Mouse (Mus musculus) right cerebral cortex, adult 18-20 months (tissue): Measurements from ENCODE around the gene Slc29a3.
"Not testable (repeated sequence)": the region's sequence is repeated elsewhere in the genome, so short reads cannot be mapped to it uniquely, and the experiment has no call there.

Experiments
- DNase-seq: peaks from one replicate; pipeline ENCODE4 v3.0.0; 2022; ENCODE audit warnings: mixed read lengths

Gene Slc29a3

DNA sequence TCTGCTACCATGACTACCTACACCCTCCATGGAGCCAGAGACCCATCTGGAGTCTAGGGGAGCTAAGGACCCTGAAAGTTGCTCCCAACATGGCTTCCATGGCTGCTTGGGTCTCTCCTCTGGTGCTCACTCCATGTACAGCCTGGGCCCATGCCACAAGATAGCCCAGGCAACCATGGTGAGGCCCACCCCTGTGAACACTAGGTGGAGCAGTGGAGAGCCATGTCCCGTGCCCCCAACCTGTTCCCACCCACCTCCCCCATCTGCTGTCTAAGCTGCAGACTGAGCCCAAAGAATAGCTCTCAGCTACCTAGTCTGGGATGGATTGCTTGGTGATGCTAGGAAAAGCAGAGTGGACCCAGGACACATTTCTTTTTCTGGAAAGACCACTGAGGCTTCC, 29.2 kb downstream of the Slc29a3 start:
- no peak for DNase-seq

DNA sequence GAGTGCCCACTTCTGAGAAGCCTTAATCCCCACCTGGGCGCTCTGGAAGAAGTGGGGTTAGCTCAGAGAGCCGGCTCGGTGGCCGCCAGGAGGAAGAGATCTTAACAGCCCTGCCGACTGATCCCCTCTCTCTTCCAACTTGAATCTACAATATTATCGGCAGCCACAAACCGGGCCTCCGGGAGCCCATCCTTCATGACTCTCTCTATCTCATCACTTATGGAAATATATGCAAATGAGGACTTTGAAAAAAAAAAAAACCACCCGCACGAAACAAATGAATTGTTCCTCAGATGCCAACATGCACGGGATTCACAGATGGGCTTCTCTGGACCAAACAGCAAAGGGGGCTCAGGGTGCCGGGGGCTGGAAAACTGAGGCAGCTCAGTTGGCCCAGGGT, 31.0 kb downstream of the Slc29a3 start:
- no peak for DNase-seq

GRCm38 (mm10) chr10:60720461-60720860, 32.1 kb downstream of the Slc29a3 start:
- DNase-seq = no peak

DNA sequence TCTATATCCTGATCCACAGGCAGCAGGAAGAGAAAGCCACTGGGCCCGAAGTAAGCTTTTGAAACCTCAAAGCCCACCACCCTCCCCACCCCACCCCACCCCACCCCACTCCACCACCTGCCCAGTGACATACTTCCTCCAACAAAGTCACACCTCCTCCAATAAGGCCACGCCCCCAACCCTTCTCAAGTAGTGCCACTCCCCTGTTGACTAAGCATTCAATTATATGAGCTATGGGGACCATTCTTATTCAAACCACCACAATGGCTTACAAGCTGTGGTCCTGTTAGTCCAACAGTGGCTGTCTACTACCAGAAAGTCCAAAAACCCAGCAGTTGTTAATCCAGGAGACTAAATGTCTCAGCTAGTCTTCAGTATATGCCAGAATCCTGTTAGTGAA, 34.1 kb downstream of the Slc29a3 start:
- DNase-seq = no peak

DNA sequence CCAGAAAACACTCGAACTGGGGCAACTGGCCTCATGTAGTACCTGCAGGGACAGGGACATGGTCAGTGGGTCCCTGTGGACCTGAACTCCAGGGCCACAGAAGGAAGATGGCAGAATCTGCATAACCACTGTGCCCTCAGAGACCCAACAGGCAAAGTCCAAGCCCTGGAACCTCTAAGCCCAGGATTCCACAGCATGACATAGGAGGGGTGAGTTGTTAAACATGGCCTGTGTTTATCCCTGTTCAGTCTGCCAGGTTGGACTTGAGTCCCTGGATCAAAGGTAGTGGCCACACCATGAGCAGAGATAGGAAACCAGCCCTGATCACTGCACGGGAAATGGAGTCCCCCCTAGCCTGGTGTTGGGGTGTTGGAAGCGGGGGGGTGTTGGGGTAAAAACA, 36.1 kb downstream of the Slc29a3 start:
- DNase-seq = no peak

DNA sequence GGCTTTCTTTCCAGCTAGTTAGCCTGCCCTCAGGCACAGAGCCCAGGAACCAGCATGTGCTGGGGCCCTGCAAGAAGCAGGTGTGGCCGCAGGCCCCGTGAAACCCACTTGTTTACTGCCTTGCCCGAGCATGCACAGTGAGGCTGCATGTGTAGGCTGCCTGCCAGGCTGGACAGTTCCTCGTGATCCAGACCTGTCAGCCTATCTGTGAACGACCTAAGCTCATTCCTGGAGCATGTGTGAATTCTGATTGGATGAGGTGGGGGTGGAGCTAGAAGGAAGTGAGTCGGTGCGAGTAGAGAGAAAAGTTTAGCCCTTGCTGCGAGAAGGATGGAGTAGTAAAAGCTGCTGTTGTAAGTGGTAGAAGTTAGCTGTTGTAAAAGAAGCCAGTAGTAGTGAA, 40.3 kb downstream of the Slc29a3 start:
- not testable (repeated sequence) for DNase-seq

DNA sequence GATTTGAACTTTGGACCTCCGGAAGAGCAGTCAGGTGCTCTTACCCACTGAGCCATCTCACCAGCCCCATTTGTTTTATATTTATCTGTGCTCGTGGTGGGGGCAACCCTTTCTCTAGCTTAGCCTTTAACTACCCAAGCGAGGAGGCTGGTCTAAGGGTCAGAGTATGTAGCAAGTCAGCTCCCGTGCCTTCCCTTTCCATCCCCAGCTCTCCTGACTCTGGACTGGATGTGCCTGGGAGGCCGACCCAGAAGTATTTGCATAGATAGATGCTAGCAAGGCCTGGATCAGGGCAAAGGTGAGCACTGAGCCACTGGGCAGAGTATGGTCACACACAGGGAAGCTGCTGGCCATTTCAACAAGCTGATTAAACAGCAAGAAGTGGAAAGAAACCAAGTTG, 43.8 kb downstream of the Slc29a3 start:
- DNase-seq = no peak

DNA sequence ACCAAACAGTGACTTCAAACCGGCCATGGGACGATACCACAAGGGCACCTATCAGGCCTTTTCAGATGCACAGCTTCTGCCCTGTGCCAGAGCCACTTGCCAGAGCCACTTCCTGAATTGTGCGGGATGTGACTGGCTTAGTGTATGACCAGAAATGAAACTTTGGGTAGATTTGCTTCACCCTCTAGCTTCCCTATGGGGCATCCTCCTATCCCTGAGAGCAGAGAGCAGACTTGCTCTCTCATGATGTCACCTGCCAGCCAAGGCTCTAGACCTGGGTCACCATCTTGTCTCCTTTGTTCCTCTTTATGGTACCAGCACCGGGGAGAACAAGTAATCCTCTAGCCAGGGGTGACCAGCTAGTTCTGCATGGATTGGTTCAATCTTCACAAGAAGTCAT, 46.3 kb downstream of the Slc29a3 start:
- DNase-seq = no peak

DNA sequence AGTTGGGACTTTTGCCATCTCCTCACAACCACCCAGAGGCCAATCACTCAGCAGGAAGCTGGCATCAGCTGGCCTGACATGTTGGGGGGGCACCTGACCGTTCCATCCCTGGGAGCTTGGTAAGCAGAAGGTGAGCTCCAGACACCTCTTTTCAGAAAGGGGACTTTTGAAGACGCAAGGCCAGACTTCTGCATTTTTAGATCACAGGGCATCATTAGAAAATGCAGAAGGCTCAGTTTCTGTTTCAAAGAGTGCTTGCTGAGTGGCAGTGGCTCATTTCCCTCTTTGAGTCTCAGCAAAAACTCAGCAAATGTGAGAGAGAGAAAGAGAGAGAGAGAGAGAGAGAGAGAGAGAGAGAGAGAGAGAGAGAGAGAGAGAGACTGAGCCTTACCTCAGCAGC, 47.5 kb downstream of the Slc29a3 start:
- DNase-seq = no peak

GRCm38 (mm10) chr10:60697775-60698174, 54.8 kb downstream of the Slc29a3 start:
- DNase-seq = no peak

GRCm38 (mm10) chr10:60696975-60697374, 55.6 kb downstream of the Slc29a3 start:
- DNase-seq = peak; percentile 51

- DNase-seq = no peak
These were observed 56.2 kb downstream of the Slc29a3 start, which contains the start of gene Cdh23 for GRCm38 (mm10) chr10:60696390-60696789. Gene Cdh23 (minus strand): TSS chr10:60696490.

- DNase-seq = no peak
These were observed 60.8 kb downstream of the Slc29a3 start for GRCm38 (mm10) chr10:60691671-60692390.

GRCm38 (mm10) chr10:60690960-60691359, 61.6 kb downstream of the Slc29a3 start:
- DNase-seq = no peak

GRCm38 (mm10) chr10:60689396-60689795, 63.2 kb downstream of the Slc29a3 start:
- DNase-seq = no peak

- peak; percentile 63 for DNase-seq
These were observed 65.4 kb downstream of the Slc29a3 start for GRCm38 (mm10) chr10:60687011-60687776.

GRCm38 (mm10) chr10:60686641-60686975, 66.0 kb downstream of the Slc29a3 start:
- DNase-seq = no peak

DNA sequence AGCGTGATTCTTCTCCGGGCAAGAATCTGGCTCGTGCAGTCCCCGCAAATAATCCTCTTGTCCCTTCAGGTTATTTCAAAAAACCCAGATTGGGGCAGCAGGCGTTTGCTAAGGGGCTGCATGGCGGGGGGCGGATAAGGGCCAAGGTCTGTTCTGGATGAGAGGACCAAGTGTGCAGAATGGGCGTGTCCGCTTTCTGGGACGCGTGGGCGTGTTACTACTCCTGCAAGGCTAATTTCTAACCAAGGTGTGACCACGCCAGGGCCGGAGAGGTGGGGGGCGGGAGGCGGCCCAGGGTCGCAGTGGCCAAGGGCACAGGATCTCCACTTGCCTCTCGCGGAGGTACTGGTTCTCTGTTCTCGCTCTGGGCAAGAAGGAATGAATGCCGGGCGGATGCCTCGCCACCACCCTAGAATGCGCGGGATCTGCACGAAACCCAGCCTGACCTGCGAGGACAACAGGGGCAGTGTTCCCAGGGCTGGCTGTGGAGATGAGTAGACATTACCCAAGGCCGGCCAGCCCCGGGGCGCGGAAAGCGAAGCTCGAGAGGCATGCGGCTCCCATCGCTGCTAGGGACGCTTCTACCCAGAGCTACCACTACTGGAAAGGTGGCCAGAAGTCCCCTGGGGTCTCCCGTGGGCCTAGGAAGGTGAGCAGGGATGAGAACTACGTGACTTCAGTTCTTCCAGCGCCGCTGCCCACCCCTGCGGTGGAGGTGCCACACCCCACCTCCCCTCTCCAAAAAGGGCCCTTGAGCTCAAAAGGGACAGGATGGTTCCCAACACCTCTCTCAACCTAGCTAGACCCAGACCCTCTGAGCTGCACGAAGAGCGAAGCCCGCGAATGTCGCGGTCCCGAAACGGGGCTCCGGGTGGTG, 66.6 kb downstream of the Slc29a3 start:
- no peak for DNase-seq

- DNase-seq = no peak
These were observed 73.7 kb downstream of the Slc29a3 start for GRCm38 (mm10) chr10:60678926-60679325.

DNA sequence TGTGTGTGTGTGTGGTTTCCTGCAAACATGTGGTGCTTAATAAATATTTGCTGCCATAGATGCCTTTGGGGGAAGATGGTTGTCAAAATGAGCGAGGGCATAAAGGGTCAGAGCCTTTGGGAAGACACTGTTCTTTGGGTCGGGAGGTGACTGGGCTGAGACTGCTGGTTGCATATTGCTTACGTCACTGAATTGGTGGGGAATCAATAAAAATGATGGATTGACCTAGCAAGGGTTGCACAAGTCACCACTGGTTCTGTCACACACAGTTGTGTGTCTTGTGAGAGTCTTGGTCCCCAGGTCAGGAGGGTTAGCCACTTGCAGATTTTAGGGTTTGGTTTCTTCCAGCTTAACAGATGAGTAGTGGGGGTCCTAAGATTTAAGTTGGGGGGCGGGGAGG, 75.3 kb downstream of the Slc29a3 start:
- DNase-seq = no peak

- DNase-seq = no peak
These were observed 82.4 kb downstream of the Slc29a3 start for GRCm38 (mm10) chr10:60670166-60670565.

DNA sequence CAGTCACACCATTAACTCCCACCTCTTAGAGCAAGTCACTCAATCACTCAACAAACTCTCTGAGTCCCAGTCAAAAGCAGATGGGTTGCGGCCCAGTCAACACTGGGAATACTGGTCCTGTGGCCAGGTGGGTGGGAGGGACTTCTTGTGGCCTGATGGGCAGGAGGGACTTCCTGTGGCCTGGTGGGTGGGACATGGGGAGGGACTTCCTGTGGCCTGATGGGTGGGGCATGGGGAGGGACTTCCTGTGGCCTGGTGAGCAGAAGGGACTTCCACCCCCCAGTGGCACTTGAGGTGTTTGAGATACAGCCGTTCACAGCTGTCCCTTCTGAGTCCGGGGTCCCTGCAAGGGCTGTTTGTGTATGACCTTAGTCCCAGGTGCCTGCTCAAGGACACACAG, 84.0 kb downstream of the Slc29a3 start:
- no peak for DNase-seq
